Mouse (Mus musculus): ENCODE measurements around the gene Ccdc177.

Ccdc177 gene

GRCm38 (mm10) chr12:80785005-80785404 is 24.5 kb upstream of the Ccdc177 start:
- DNase-seq (ENCODE audit: low spot score): no peak

DNA sequence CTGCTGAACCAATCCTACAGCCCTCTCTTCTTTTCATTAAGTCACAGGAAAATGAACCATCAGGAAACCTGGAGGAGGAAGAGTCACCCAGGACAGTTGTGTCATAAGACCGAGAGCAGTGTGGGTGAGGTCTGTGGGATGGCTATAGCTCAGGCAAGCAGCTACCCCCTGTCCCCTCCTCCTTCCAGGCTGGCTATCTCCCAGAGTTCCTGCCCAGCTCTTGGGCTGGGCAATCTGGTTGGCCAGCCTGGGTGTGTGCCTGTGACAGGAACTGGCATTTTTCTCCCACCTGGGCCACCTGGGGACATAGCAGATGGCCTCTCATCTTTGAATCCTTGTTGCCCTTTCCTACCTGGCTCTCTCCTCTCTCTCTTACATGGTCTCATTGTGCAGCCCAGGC is 23.4 kb upstream of the Ccdc177 start:
- no peak for DNase-seq (ENCODE audit: low spot score)

- no peak for DNase-seq (ENCODE audit: low spot score)
These were observed 22.4 kb upstream of the Ccdc177 start for GRCm38 (mm10) chr12:80782892-80783291.

DNA sequence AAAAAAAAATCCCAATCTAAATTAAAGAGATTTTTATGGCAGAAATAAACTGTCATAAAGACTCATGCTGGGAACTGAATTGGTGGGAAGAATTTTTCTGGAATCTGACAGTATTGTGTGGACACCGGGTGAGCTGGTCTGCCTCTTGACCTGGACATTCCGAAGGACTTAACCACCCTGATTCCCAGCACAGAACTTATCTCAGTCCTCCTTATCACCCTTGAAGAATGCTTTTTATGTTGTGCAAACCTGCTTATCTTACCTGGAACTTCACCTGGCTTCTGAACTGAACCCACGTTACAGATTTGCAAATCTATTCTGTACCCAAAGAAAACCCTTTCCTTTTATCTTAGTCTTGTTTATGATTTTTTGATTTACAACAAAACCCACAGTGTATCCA is 21.7 kb upstream of the Ccdc177 start:
- peak; percentile 47 for DNase-seq (ENCODE audit: low spot score)

DNA sequence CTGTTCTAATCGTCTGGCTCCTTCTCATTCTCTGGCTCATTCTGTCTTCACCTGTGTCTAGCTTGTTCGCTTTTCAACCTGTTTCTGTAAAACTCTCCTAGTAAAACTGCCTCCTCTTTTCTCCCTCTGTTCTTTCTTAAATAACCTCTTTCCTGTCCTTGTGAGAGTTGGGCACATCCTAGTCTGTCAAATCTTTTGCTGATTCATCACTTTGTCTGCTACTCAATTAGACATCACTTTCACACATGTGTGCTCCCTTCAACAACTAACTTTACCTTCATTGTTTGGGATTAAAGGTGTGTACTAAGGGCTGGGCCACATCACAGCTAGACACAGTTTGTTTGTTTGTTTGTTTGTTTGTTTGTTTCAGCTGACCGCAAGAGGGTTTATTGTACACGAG is 19.3 kb upstream of the Ccdc177 start:
- DNase-seq (ENCODE audit: low spot score): no peak

- DNase-seq (ENCODE audit: low spot score): peak; percentile 64
These were observed 17.9 kb upstream of the Ccdc177 start for GRCm38 (mm10) chr12:80778188-80778936.

DNA sequence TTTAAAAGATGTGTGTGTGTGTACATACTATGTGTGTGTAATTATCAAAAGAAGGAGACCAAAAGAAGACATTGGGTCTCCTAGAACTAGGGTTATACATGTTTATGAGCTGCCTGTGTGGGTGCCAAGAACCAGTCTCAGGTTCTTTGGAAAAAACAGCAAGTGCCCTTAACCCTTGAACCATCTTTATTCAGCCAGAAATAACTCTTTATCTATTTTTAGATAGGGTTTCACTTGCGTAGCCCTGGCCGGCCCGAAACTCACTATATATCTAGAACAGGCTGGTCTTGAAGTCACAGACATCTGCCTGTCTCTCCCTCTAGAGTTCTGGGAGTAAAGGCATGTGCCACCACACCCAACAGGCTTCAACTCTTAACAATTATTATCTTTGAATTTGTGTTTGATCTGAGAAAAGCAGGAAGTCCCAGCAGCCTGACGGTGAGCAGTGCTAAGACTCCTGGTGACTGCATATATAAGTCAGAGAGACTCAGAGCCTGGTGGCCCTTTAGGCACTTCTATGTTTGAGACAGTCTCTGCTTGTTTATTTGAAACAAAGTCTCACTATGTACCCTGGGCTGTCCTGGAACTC is 15.7 kb upstream of the Ccdc177 start:
- DNase-seq (ENCODE audit: low spot score): no peak

GRCm38 (mm10) chr12:80774786-80775185 is 14.3 kb upstream of the Ccdc177 start:
- no peak for DNase-seq (ENCODE audit: low spot score)

GRCm38 (mm10) chr12:80769697-80770096 is 9.2 kb upstream of the Ccdc177 start:
- peak; percentile 75 for DNase-seq (ENCODE audit: low spot score)

DNA sequence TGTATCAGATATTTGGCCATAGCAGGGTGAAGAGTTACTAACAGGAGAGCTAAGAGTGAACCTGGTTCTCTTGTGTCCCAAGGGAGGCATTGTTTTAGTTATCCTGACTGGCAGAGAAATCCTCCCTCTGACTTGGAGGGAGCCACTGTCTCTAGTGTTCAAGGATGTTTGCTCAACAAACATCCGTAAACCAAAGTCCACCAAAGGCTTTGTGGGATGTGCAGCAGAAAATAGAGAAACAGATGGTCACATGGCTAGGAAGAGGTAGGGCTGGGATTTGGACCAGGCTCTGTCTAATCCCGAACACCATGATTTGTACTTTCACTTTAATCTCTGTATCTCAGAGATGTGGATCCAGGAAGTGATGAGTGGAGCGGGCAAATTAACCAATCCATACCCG is 3.6 kb upstream of the Ccdc177 start:
- DNase-seq (ENCODE audit: low spot score): peak; percentile 51

DNA sequence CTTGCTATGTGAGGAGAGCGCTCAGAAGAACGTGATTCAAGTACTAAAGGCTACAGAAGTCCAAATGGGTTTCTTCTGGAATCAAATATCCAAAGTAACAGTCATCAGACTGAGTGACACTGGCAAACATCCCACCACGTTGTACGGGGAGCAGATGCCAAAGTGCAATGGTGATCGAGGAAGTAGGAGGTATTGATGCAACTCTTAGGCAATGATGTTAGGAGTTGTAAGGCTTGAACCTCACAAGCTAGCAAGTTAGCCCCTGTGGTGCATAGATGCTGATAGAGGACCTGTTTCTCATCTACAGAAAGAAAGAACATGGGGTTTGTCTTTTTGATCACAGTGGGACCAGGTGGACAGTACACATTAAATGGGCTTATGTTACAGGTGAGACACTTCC is 2.5 kb upstream of the Ccdc177 start:
- DNase-seq (ENCODE audit: low spot score): no peak

DNA sequence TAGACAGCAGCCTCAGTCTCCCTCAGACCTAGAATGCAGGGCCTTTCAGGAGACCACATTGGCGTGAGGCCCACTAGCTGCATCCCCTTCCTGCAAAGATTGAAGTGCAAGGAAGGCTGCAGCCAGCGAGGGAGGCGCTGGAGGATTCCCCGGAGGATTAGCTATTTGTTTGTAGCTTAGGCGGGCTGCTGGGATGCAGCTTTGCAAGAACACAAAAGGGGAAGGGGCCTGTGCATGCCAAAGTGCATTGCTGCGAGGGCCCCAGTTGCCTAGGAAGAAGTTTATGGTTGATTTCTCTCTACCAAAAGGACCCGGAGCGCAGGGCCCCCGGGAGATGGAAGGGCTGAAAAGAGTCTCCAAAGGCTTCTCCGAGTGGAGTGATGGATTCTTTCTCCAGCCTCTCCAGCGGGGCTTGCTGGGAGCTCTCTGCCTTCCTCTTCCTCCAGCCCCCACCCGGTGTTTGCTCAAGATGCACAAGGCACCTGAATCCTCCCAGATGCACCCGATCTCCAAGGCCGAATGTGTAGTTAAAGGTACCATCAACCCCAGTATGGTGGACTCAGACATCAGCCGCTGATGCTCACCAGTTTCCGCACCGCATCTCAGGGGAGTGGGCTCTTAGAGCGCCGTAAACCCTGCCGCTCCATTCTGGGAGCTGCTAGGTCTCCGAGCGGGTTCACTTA is 633 bp downstream of the Ccdc177 start:
- no peak for DNase-seq (ENCODE audit: low spot score)

- no peak for DNase-seq (ENCODE audit: low spot score)
These were observed 1.1 kb downstream of the Ccdc177 start for GRCm38 (mm10) chr12:80759387-80759712.

DNA sequence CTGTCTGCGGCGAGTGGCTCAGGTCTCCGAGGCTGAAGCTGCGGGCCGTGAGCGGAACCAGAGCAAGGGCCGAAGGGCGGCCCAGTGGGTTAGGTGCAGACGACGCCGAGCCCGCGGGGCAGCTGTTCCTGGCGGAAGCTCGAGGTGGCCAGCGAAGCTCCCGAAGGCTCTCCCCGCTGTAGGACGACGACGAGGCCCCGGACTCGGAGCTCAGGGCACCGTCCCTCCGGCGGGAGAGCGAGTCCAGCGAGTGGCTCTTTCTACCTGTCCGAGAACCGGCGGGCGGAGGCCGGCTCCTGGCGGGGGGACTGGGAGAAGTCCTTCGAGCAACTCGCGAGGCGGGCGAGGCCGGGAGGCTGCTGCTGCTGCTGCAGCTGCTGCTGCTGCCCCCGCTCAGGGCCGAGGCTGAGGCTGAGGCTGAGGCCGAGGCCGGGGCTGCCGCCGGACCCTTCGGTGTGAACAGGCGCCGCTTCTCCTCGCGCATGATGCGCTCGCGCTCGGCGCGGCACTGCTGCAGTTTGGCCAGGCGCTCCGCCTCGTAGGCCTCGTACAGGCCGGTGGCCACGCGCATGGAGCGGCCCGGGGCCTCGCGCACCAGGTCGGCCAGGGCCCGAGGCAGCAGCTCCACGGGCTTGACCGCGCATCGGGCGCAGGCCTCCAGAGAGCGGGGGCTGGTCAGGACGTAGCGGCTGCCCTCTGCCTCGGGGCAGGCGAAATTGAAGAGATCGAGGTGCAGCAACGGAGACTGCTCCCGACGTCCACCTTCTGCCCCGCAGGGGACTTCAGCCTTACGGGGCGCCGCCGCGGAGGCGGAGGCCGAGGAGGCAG is 1.7 kb downstream of the Ccdc177 start:
- peak; percentile 58 for DNase-seq (ENCODE audit: low spot score)

- peak; percentile 78 for DNase-seq (ENCODE audit: low spot score)
These were observed 2.5 kb downstream of the Ccdc177 start for GRCm38 (mm10) chr12:80757751-80758558.

DNA sequence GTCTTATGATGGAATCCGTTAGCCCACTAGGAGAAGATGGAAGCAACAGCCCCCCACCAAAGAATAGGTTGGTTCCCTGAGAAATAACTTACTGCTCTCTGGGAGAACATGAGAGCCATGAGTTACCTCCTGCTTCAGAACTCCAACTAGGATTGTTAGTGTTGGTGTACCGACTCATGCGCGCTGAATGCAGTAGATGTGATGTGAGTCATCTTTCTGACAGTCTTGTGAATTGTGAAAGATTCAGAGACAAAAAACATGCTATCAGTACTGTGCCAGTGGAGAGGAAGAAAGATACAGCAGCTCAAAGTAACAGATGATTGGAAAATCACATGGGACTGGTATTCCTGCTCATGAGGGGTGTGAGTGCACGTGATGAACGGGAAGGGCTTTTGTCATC is 8.9 kb downstream of the Ccdc177 start:
- DNase-seq (ENCODE audit: low spot score): no peak

DNA sequence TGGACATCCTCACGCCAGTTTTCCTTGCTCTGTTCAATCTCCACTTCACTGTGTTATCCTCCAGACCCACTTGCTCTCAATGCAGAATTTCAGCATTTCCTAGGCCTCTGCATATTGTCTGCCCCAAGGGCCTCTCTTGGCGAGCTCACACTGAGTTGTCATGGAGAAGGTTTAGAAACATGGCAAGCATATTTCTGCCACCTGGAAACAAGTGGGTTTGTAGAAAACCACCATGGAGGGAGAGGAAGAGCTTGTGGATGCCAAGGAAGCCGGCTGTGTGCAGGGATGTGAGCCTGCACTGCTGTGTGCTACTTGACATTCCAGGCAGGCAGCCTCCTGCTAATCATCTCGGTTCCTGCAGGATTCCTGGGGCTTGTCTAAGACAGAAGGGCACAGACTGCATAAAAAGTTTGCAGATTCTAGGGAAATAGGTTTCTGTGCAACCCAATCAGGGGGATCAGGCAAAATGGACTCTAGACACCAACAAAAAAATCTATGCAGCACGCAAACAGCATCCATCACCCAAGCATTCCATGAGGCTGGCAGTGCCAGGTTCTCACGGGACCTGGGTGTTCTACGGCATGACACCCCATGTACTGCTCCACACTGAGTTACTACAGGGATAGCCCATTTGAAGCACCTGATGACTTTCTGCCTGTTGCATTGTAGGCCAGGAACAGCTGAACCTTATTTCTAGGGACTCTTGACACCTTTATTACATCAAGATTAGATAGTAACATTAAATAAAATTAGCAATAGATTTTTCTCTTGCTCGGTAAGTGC is 14.3 kb downstream of the Ccdc177 start:
- DNase-seq (ENCODE audit: low spot score): no peak

- no peak for DNase-seq (ENCODE audit: low spot score)
These were observed 15.9 kb downstream of the Ccdc177 start for GRCm38 (mm10) chr12:80744614-80745013.

DNA sequence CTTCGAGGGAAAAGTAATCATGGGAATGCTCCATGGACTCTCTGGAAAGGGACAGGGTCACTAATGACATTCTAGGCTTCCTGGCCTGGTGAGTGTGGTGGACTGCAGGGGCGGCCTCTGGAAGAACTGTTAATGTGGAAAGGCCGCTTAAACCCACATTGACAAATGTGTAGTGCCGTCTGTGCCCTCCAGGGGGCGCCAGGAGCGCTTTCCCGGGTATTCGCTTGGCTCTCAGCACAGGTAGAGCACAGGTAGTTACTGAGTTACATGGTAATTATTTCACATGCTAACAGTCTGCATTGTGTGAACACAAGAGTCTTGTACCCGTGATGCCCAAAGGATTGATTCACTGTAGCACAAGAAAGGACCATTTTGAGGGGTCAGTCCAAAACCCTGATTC is 21.0 kb downstream of the Ccdc177 start:
- DNase-seq (ENCODE audit: low spot score): no peak

- DNase-seq (ENCODE audit: low spot score): no peak
These were observed 23.2 kb downstream of the Ccdc177 start for GRCm38 (mm10) chr12:80737283-80737600.
